ENCODE assay signal across 22 mouse cellular contexts in genomic region chr17:78609191-78609855, GRCm38 (mm10).
"Had no signal": no experiment of that assay in that cellular context is flagged by ENCODE, and none has a peak within 500 bp of the region (broad histone marks: within the 10 kb centered on the region; RNA-seq: fewer than 3 reads in every experiment).

No protein-coding gene starts in this region.

- DNase-seq: gastrocnemius, postnatal 14 days; gastrocnemius, postnatal 36 days; heart, adult 18-20 months; heart, postnatal 10 days; heart, postnatal 36 days; kidney, adult 11 months; kidney, adult 2 months; kidney, adult 9 months; kidney, postnatal 10 days; kidney, postnatal 36 days; layer of hippocampus, adult 9-11 months; layer of hippocampus, postnatal 36 days; left cerebral cortex, postnatal 4 days had no signal

- H3K4me3 ChIP-seq: heart, embryonic 12.5 days; hindbrain, embryonic 13.5 days; hindbrain, embryonic 15.5 days; kidney, embryonic 15.5 days; limb, embryonic 13.5 days; limb, embryonic 15.5 days; liver, embryonic 12.5 days had no signal

- H3K4me1 ChIP-seq: heart, embryonic 12.5 days; hindbrain, embryonic 15.5 days; limb, embryonic 15.5 days; liver, embryonic 12.5 days had no signal

- ATAC-seq: hindbrain, postnatal 0 days; liver, embryonic 12.5 days had no signal

- H3K27me3 ChIP-seq: heart, embryonic 12.5 days; hindbrain, embryonic 13.5 days; hindbrain, embryonic 15.5 days; limb, embryonic 15.5 days had no signal

- H3K4me2 ChIP-seq: heart, embryonic 12.5 days; hindbrain, embryonic 13.5 days; hindbrain, embryonic 15.5 days; kidney, embryonic 15.5 days; limb, embryonic 13.5 days; limb, embryonic 15.5 days; liver, embryonic 12.5 days had no signal

- H3K9ac ChIP-seq: heart, embryonic 12.5 days; hindbrain, embryonic 13.5 days; hindbrain, embryonic 15.5 days; kidney, embryonic 15.5 days; limb, embryonic 13.5 days; limb, embryonic 15.5 days; liver, embryonic 12.5 days; liver, embryonic 14.5 days had no signal

- H3K9me3 ChIP-seq: heart, embryonic 12.5 days; hindbrain, embryonic 13.5 days; hindbrain, embryonic 15.5 days; kidney, embryonic 15.5 days; limb, embryonic 13.5 days; limb, embryonic 15.5 days; liver, embryonic 12.5 days had no signal

- H3K36me3 ChIP-seq: heart, embryonic 12.5 days; hindbrain, embryonic 13.5 days; hindbrain, embryonic 15.5 days; kidney, embryonic 15.5 days; limb, embryonic 13.5 days; limb, embryonic 15.5 days; liver, embryonic 12.5 days had no signal

- H3K27ac ChIP-seq: hindbrain, embryonic 13.5 days; hindbrain, embryonic 15.5 days; hindbrain, postnatal 0 days; kidney, embryonic 15.5 days; limb, embryonic 13.5 days; limb, embryonic 15.5 days; liver, embryonic 12.5 days; liver, embryonic 14.5 days had no signal
